Mouse (Mus musculus) kidney, adult 8-10 months (tissue): ENCODE results near the gene 1700001P01Rik.
A peak's percentile ranks its signal among the peaks of the same experiment; 100 is the strongest.

ENCODE experiments used
- DNase-seq, 2 experiments: peaks; one replicate each; pipeline ENCODE4 v3.0.0; 2022

The 1700001P01Rik gene

DNA sequence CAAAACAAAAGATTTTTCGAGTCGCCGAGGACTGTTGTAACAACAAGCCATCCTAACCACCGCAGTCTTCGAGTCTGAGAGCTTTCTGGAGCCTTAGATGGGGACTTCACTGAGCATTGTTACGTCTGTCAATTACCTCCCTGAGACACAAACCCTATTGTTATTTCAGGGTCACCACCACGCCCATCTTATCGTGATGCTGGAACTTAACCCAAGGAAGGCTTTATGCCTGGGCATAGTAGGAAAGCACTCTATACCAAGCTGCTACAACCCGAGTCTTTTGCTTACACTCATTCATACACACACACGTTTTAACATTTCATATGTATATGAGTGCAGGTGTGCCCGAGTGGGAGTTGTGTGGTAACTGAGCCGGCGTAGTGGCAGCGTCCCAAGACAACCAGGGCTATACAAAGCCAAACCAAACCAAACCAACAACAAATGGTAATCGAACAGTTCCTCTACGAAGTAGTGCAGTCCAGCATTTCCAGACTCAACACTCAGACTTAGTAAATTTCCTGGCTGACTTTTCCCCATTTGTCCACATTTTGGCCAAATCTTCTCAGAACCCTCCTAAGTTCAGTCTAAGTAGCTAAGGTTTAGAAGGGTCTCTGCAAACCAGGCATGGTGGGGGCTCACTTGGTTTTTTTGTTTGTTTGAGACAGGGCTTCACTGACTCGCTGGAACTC lies at the start of gene 1700001P01Rik:
1700001P01Rik (minus strand) TSS at position 111 of the 689 bp plus-strand sequence.
- DNase-seq: no peak

GRCm38 (mm10) chr11:97825295-97825694 lies 49.6 kb upstream of the 1700001P01Rik start:
- no peak for DNase-seq

DNA sequence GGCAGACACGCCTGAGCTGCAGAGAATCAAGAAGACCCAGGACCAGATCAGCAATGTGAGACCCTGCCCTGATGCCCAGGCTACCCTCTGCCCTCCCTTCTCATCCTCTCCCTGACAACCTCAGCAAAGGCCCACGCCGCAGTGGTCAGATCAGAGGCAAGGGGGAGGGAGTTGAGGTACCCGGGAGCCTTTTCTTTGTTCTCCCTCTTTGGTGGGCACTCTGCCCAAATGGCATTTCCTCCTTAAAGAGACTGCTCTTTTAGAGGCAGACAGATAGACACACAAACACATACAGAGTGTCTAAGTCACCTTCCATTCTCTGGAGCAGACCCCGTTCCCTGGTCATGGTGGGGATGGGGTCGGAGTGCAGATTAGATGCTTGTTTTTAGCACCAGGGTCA lies 49.2 kb upstream of the 1700001P01Rik start:
- DNase-seq: no peak

DNA sequence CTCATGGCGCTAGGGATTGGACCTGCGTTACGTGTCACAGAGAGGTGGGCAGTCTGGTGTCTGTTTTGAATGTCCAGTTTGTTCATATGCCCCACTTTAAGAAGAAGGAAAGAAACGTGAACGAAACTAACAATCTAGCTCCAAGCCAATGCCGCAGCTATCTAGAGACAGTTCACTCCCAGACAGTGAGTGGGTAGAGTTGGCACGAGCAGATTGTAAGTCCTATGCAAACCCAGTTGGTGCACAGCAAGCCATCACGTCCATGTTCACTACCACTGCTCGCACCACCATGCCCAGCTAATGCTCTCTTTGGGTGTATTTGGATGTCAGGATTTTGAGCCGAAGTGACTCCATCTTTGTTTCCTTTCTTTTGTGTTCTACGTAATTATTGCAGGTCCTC lies 48.5 kb upstream of the 1700001P01Rik start:
- DNase-seq: no peak

- DNase-seq: peak in 1 of 2 experiments; percentile 39
Observed at GRCm38 (mm10) chr11:97822840-97823603, 47.3 kb upstream of the 1700001P01Rik start.

- DNase-seq: peak in 1 of 2 experiments; percentile 43
Observed at GRCm38 (mm10) chr11:97821401-97822064, 45.8 kb upstream of the 1700001P01Rik start.

DNA sequence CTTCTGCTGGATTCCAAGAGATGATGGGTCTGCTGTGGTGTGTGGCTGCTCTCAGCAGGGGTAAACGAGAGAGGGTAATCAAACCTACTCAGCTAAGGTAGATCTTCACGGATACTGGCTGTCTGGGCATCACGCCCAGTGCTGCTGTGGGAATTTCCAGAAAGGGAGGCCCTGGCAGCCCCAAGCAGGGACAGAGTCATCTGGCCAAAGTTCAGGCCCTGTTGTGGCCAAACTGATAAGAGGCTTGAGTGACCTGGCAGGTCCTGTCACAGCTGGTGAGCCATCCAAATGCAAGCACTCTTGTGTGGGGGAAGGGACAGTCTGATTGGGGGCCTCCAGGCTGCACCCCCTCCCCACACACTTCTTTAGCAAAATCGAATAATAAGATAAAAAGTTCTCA lies 45.1 kb upstream of the 1700001P01Rik start:
- peak; percentile 93 to 94 for DNase-seq

DNA sequence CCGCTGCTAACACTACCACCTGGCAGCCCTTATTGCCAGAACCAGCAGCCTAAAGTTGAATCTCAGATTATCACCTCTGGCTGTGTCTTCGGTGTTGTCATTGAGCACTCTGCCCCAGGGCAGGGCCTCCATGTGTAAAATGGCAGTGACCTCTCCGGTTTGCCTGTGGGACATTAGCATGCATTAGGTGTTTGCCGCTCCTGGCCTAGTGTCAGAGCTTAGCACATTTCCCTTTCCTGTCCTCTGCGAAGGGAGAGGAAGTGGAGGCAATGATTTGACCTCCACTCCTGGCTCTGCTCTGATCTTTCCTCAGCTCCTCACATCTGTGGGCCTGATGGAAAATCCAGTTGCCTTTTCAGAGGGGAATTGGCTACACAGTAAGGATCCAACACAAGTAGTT lies 44.2 kb upstream of the 1700001P01Rik start:
- no peak for DNase-seq

DNA sequence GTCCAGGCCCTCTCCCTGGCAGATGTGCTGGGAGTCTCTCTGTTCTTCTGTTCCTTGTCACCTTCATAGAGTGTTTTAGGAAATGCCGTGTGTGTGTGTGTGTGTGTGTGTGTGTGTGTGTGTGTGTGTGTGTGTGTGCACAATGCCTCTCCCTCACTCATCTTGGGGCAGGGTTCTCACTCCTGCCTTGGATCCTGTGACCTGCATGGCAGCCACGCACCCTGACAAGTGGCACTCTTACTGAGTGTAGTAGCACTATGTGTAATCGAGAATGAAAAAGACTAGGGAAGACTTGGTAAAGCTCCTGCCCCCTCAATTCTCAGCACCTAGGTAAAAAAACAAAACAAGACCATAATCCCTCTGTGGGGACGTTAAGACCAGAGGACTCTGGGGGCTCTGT lies 43.4 kb upstream of the 1700001P01Rik start:
- no peak for DNase-seq

GRCm38 (mm10) chr11:97818571-97818970 lies 42.9 kb upstream of the 1700001P01Rik start:
- peak in 1 of 2 experiments; percentile 43 for DNase-seq

DNA sequence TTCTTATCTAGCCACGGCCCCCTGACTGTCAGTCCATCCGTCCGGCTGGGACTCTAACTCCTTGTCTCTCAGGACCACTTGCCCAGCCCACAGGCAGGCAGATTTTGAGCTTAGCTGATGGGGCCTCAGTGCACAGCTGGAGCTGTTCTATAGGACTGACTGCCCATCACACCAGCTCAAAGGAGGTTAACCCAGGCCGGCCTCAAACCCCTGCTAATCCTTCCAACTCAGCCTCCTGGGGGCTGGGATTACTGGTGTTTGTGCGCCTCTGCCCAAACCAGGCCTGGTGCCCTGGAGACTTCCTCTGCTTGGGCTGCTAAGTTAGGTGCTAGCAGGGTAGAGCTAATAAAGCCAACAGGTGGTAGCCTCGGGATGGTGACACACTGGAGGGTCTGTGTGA lies 42.3 kb upstream of the 1700001P01Rik start:
- no peak for DNase-seq

- peak; percentile 79 to 80 for DNase-seq
Observed at GRCm38 (mm10) chr11:97817379-97817778, 41.7 kb upstream of the 1700001P01Rik start.

DNA sequence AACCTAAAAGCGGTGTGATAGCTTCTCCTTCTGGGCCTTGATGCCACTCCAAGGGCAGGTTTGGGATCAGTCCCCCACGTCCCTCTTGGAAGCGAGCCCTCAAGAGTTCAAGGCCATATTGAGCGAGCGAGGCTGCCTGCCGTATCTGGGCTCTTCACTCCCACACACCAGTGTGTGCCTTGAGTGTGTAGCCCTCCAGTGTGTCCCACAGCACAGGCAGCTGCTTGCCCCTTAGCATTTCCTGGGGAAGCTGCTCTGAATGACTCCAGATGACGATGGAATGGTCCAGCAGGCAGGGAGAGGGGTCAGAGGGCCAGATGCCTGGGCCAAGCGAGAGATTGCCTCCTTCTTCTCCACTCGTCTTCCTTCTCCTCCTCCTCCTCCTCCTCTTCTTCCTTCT lies 41.2 kb upstream of the 1700001P01Rik start:
- no peak for DNase-seq

DNA sequence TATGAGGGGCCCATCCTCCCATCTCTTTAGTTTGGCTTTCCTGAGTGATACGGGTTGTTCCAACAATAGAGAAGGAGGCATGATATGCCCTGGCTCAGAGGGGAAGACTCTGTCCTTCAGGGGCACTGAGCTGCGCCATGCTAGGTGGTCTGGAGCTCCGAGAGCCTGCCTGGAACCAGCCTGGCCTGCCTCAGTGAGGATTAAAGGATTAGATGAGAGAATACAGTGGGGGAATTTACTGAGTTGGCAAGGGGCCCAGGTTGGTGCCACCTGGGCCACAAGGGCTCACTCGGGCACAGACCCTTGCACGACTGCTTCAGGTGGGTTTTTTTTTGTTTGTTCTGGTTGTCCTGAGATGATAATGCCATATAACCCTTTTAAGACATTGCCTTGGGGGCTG lies 40.5 kb upstream of the 1700001P01Rik start:
- no peak for DNase-seq

- no peak for DNase-seq
Observed at GRCm38 (mm10) chr11:97815736-97816135, 40.0 kb upstream of the 1700001P01Rik start.

DNA sequence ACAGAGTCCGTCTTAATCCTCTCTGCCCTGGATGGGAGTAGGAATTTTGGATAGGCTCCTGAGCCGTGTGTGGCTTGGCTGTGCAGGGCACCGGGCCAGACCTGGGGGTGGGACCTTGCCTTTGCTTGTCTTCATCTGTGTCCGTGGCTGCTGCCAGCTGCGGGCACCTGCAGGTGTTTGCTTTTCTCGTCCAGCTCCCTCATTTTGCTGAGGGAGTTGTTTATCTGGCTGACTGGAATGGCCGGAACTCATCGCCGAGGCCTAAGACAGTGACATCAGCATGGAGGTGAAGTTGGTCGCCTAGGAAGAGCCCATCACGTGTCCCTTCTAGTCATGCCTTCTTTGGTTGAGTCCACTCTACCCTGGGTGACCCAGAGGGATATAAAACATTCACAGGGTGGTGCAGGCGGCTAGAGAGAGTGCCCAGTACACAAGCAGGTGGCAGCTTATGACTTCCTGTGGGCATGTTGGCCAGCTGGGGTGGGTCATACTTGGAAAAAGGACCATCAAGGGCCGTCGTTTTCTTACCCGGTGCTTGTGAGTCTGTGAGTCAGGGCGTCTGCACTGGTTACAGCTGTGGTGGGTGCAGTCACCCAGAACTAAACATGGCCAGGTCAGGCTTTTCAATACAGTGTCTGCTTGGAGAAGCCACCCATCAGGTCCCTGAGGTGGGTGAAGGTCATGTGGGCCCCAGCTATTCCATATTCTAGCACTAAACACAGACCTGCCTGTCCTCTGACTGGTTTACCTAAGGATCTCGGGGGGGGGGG lies 38.2 kb upstream of the 1700001P01Rik start:
- peak; percentile 79 for DNase-seq

GRCm38 (mm10) chr11:97813085-97813484 lies 37.4 kb upstream of the 1700001P01Rik start:
- no peak for DNase-seq

DNA sequence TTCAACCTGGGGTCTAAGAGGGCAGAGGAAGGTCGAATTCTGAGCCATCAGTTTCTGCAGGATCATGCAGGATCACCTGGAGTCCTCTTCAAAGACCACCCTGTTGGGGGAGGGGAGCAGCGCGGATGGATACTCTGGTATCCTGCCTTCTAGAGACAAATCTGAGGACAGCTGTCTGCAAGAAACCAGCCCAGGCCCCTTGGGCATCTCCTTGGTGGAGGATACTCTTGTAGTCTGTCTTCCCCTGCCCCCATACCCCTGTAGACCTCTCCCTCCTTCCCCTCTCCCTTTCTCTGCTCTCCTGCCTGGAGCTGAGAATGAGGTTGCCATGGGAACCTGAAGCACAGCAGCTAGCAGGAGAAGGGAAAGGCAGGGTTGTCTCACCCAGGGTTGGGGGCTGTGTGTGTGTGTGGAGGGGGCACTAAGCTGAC lies 36.8 kb upstream of the 1700001P01Rik start:
- no peak for DNase-seq

DNA sequence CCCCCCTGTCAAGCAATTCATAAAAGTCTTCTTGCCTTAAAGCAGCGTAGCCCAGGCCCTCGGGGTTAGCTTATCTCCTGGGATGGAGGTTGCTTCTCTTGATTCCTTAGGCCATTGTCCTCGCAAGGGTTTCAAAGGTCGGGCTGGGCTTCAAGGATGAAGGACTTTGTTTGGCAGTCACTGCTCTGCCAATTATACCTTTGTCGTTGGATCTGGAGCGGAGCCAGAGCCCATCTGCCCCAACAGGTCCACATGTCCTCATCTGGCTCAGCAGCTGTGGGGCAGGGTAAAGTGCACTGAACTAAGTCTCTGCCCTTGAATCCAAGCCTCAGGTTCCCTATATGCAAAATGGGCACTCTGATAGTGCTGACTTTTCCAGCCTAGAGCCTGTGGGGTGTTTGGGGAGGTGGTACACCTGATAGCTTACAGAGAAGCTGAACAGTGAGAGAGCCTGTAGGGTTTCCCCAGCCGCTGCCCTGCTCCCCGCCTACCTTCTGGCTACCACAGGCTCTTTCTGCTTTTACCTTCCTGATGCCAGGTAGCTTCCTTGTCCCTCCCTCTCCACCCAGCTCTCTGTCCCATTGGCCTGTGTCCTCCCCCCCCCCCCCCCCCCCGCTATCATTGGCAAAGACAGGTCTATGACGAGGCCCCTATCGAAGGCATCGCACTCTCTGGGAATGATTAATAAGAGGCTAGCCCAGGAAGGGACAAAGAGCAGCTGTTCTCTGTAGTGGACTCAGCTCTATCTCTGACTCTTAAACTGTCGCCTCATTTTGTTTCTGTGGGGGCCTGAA lies 36.0 kb upstream of the 1700001P01Rik start:
- peak; percentile 90 to 91 for DNase-seq

- no peak for DNase-seq
Observed at GRCm38 (mm10) chr11:97810970-97811369, 35.3 kb upstream of the 1700001P01Rik start.

GRCm38 (mm10) chr11:97810356-97810755 lies 34.6 kb upstream of the 1700001P01Rik start:
- DNase-seq: peak in 1 of 2 experiments; percentile 51
